Mouse (Mus musculus) liver, adult 2 months (tissue): Measurements from ENCODE around the gene Camk2n2. TPM values are rescaled to one million over a fixed set of nuclear protein-coding genes. Genes with fewer than 3 reads are reported as not detected.

Experiments
- DNase-seq: peaks from one replicate; pipeline ENCODE4 v3.0.0-alpha.2; 2011; ENCODE audit warnings: low read depth, low spot score; ENCODE audit errors: extremely low read depth
- H3K27ac ChIP-seq: fragments of 200-500 bp; replicated peaks from 2 replicates; pipeline ENCODE4 v1.5.1; 2012; ENCODE audit warnings: low read depth, mild to moderate bottlenecking, control low read depth, inconsistent platforms, low read length; ENCODE audit not compliant: insufficient read depth
- H3K27me3 ChIP-seq: fragments of 200-500 bp; 2 replicates; pipeline ENCODE4 v1.6.1; 2012; ENCODE audit warnings: mild to moderate bottlenecking, moderate library complexity, low read length, inconsistent platforms; ENCODE audit not compliant: control insufficient read depth, insufficient read depth
- H3K36me3 ChIP-seq: fragments of 200-500 bp; 2 replicates; pipeline ENCODE4 v1.6.1; 2012; ENCODE audit warnings: low read length, inconsistent platforms; ENCODE audit not compliant: control insufficient read depth, insufficient read depth
- H3K4me1 ChIP-seq: fragments of 200-500 bp; 2 replicates; pipeline ENCODE4 v1.6.1; 2011; ENCODE audit warnings: low read length; ENCODE audit not compliant: control insufficient read depth, insufficient read depth
- H3K4me3 ChIP-seq: fragments of 200-500 bp; 2 replicates; pipeline ENCODE4 v1.5.1; 2011; ENCODE audit warnings: low read depth, mild to moderate bottlenecking, control low read depth, low read length, moderate library complexity; ENCODE audit not compliant: insufficient read depth
- H3K79me2 ChIP-seq: fragments of 200-500 bp; 2 replicates; pipeline ENCODE4 v1.6.1; 2012; ENCODE audit warnings: inconsistent platforms, mild to moderate bottlenecking, low read length, moderate library complexity; ENCODE audit not compliant: control insufficient read depth, insufficient read depth
- H3K9ac ChIP-seq: fragments of 200-500 bp; 2 replicates; pipeline ENCODE4 v1.6.1; 2012; ENCODE audit warnings: low read depth, mild to moderate bottlenecking, control low read depth, inconsistent platforms, low read length
- CTCF ChIP-seq: fragments of 200-500 bp; IDR thresholded peaks from 2 replicates; pipeline ENCODE4 v1.5.1; 2011; ENCODE audit warnings: low read depth, low read length, control low read depth
- POLR2A ChIP-seq: fragments of 200-500 bp; IDR thresholded peaks from 2 replicates; pipeline ENCODE4 v1.6.1; 2011; ENCODE audit warnings: low read length, control low read depth; ENCODE audit not compliant: insufficient read depth; ENCODE audit errors: extremely low read depth
- WGBS: fragments of 180-500 bp; shearing (Covaris S2); methylation state at CpG from one replicate; pipeline ENCODE4 v1.1.7; 2018; 5-methylcytosine and 5-hydroxymethylcytosine counted together
- polyA plus RNA-seq: library from polyadenylated mRNA; depleted of rRNA; stranded (reverse); fragments of >200 nt; gene quantifications from 2 replicates; pipeline ENCODE4 v1.2.3, GENCODE M21; 2012; rRNA removed
- total RNA-seq: library from RNA; depleted of rRNA; stranded (reverse); fragments of >200 nt; gene quantifications from 2 replicates; pipeline ENCODE4 v1.2.3, GENCODE M21; 2014; rRNA removed

Camk2n2 gene
- total and polyA plus RNA-seq, 2 experiments = 0.18 to 2.3 TPM

DNA sequence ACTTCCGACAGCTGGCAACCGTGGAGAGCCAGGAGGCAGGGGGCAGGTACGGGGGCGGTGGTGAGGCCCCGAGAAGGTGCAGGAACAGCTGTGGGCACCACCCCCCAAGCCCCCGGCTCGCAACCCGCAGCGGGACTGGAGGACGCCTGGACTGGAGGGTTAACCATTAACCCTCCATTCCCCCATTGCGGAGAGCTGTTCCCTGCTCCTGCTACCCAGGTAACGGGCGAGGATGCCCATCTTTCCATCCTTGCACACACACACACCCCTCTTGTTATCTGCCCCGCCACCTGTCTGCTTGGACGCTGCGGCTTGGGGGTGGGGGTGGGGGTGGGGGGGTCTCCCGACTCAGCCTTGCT lies 30.4 kb downstream of the Camk2n2 start:
- 2% methylated on average over 17 of the region's 17 CpGs for WGBS
- no peak overlapping the region for H3K9ac ChIP-seq
- H3K79me2 ChIP-seq = no peaks in the 10 kb centered on the region
- H3K4me3 ChIP-seq = no peak overlapping the region
- no peak for DNase-seq
- no peaks in the 10 kb centered on the region for H3K36me3 ChIP-seq
- H3K27me3 ChIP-seq = peaks cover 30% of the 10 kb centered on the region
- no peak overlapping the region for H3K27ac ChIP-seq
- no peaks in the 10 kb centered on the region for H3K4me1 ChIP-seq
- TF ChIP-seq CTCF (no peak), POLR2A (no peak)

DNA sequence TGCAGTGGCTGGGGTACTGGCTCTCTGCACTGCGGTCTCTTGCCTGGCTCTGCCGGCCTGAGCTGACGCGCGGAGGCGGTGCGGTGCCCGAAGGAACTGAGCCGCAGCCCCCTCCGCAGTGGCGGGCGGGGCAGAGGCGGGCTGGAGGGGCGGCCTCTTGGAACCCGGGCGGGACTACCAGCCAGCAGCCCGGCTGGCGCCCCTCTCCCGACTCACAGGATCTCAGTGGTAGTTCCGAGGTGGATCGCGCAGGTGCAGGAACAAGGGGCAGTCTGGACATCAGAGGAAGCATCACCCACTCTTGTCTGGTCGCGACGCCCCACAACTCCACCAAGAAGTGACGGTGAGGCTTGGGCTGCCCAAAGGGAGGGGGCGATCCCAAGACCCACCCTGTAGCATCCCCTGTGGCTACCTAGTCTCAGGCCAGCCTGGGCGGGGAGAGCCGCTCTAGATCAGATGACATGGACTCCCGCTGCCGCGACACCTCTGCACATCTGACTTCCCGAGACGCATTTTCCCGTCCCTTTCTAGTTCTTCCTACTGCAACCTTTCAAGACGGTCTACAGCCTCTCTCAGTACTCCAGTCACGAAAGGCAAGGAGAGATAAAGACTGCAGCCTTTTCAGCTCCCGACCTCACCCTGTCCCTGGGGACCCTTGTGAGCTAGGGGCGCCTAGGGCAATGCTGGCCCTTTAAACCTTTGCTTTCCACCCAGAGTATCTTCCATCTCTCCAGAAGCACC lies 31.0 kb downstream of the Camk2n2 start:
- H3K4me3 ChIP-seq = no peak overlapping the region; the same call in 1 of the 2 replicates
- 2% methylated on average over 39 of the region's 39 CpGs for WGBS
- no peaks in the 10 kb centered on the region for H3K79me2 ChIP-seq
- H3K27me3 ChIP-seq = peaks cover 30% of the 10 kb centered on the region
- H3K27ac ChIP-seq = no peak overlapping the region
- DNase-seq = no peak
- H3K36me3 ChIP-seq = no peaks in the 10 kb centered on the region
- TF ChIP-seq POLR2A (no peak), CTCF (no peak)
- H3K9ac ChIP-seq = no peak overlapping the region
- no peaks in the 10 kb centered on the region for H3K4me1 ChIP-seq

DNA sequence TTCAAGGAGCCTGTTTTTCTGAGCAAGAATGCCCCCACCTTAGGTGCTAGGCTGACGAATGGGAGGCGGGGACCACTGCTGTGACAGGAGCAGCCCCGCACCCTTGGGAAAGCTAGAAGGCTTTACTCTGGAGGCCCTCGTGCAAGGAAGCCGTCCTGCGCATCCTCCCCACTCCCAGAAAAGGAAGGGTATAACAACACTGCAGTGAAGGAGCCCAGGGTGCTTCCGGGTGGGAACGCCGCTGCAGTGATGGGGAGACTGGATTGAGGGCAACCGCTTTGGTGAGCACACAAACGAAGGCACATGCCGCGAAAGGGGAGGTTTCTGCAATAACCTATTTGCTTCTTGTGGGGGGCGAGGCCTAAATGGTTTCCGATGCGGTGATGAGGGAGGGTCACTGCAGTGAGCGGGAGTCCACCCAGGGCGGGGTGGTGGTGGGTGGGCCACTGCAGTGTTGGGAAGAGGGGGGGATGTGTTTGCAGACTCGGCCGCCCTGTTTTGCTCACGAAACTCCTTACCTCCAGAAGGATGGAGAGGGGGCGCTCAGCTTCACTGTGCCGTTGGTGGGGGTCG lies 31.6 kb downstream of the Camk2n2 start, which contains the start of gene Vwa5b2:
TSS of gene Vwa5b2 (plus strand) at position 106 of the 573 bp plus-strand sequence.
- Histone ChIP-seq H3K27ac (no peak within 1 kb of the TSS), H3K27me3 (peaks cover 28% of the 10 kb centered on the region), H3K4me3 (no peak within 1 kb of the TSS; the same call in 1 of the 2 replicates), H3K9ac (no peak within 1 kb of the TSS), H3K4me1 (no peaks in the 10 kb centered on the region), H3K79me2 (no peaks in the 10 kb centered on the region), H3K36me3 (no peaks in the 10 kb centered on the region)
- no peak for DNase-seq
- 6% methylated on average over 24 of the region's 24 CpGs for WGBS
- no peak for TF ChIP-seq CTCF
- TF ChIP-seq POLR2A = no peak

Other genes with a start within 250 kb of the Camk2n2 start
- gene Abcc5, start 194.9 kb downstream of the Camk2n2 start, total RNA-seq = 6.6 and 7.9 TPM in 2 replicates
- 4.3 and 7.7 TPM in 2 replicates for gene Abcc5, start 194.9 kb downstream of the Camk2n2 start, polyA plus RNA-seq
- gene Eif2b5, start 122.5 kb downstream of the Camk2n2 start, total RNA-seq = 38.1 and 38.9 TPM in 2 replicates
- 19.2 and 19.3 TPM in 2 replicates for gene Eif2b5, start 122.5 kb downstream of the Camk2n2 start, polyA plus RNA-seq
- gene Dvl3, start 104.3 kb downstream of the Camk2n2 start, total RNA-seq = 2.5 and 5.8 TPM in 2 replicates
- 11.6 and 15.0 TPM in 2 replicates for gene Dvl3, start 104.3 kb downstream of the Camk2n2 start, polyA plus RNA-seq
- gene Ap2m1, start 85.8 kb downstream of the Camk2n2 start, total RNA-seq = 151 and 236 TPM in 2 replicates
- gene Ap2m1, start 85.8 kb downstream of the Camk2n2 start, polyA plus RNA-seq = 298 and 343 TPM in 2 replicates
- 42.0 and 44.9 TPM in 2 replicates for gene Abcf3, start 72.7 kb downstream of the Camk2n2 start, total RNA-seq
- gene Abcf3, start 72.7 kb downstream of the Camk2n2 start, polyA plus RNA-seq = 29.5 and 48.5 TPM in 2 replicates
- not detected in 2 replicates for gene Vwa5b2, start 31.8 kb downstream of the Camk2n2 start, total RNA-seq
- not detected in 2 replicates for gene Vwa5b2, start 31.8 kb downstream of the Camk2n2 start, polyA plus RNA-seq
- 13.4 and 16.6 TPM in 2 replicates for gene Eef1akmt4, start 9.7 kb downstream of the Camk2n2 start, total RNA-seq
- gene Eef1akmt4, start 9.7 kb downstream of the Camk2n2 start, polyA plus RNA-seq = 18.9 and 21.7 TPM in 2 replicates
- gene Gm49333, start 9.7 kb downstream of the Camk2n2 start, total RNA-seq = not detected in 2 replicates
- gene Gm49333, start 9.7 kb downstream of the Camk2n2 start, polyA plus RNA-seq = not detected in 2 replicates
- gene Alg3, start 9.6 kb downstream of the Camk2n2 start, total RNA-seq = 6.5 and 10.1 TPM in 2 replicates
- gene Alg3, start 9.6 kb downstream of the Camk2n2 start, polyA plus RNA-seq = 17.7 and 22.8 TPM in 2 replicates
- not detected in 2 replicates for gene Ece2, start 8.5 kb upstream of the Camk2n2 start, total RNA-seq
- gene Ece2, start 8.5 kb upstream of the Camk2n2 start, polyA plus RNA-seq = 0.04 TPM in 1 of 2 replicates, not detected in the other
- 138 and 146 TPM in 2 replicates for gene Psmd2, start 30.4 kb upstream of the Camk2n2 start, total RNA-seq
- 85.0 and 92.8 TPM in 2 replicates for gene Psmd2, start 30.4 kb upstream of the Camk2n2 start, polyA plus RNA-seq
- 173 and 198 TPM in 2 replicates for gene Eif4g1, start 47.0 kb upstream of the Camk2n2 start, total RNA-seq
- 400 and 438 TPM in 2 replicates for gene Eif4g1, start 47.0 kb upstream of the Camk2n2 start, polyA plus RNA-seq
- gene Fam131a, start 72.0 kb upstream of the Camk2n2 start, total RNA-seq = 0.37 and 0.60 TPM in 2 replicates
- 0.56 and 0.99 TPM in 2 replicates for gene Fam131a, start 72.0 kb upstream of the Camk2n2 start, polyA plus RNA-seq
- gene Polr2h, start 96.4 kb upstream of the Camk2n2 start, total RNA-seq = 18.1 and 19.2 TPM in 2 replicates
- gene Polr2h, start 96.4 kb upstream of the Camk2n2 start, polyA plus RNA-seq = 9.1 and 9.5 TPM in 2 replicates
- 29.6 and 30.6 TPM in 2 replicates for gene Clcn2, start 96.5 kb upstream of the Camk2n2 start, total RNA-seq
- 58.6 and 64.0 TPM in 2 replicates for gene Clcn2, start 96.5 kb upstream of the Camk2n2 start, polyA plus RNA-seq
- gene Chrd, start 111.8 kb upstream of the Camk2n2 start, total RNA-seq = 3.0 and 3.4 TPM in 2 replicates
- gene Chrd, start 111.8 kb upstream of the Camk2n2 start, polyA plus RNA-seq = 9.9 and 14.1 TPM in 2 replicates
- 1.7 and 2.4 TPM in 2 replicates for gene Thpo, start 113.2 kb upstream of the Camk2n2 start, total RNA-seq
- 21.2 and 37.0 TPM in 2 replicates for gene Thpo, start 113.2 kb upstream of the Camk2n2 start, polyA plus RNA-seq